Mouse (Mus musculus) spleen, adult 2 months (tissue): ENCODE results near the gene Creb3l1.

Experiments used
- CTCF ChIP-seq: fragments of 200-500 bp; IDR thresholded peaks from 2 replicates; pipeline ENCODE4 v1.5.1; 2011; ENCODE audit warnings: mild to moderate bottlenecking, inconsistent platforms; ENCODE audit not compliant: insufficient read depth, insufficient read length, insufficient replicate concordance; ENCODE audit errors: extremely low read depth
- POLR2A ChIP-seq: fragments of 200-500 bp; IDR thresholded peaks from 2 replicates; pipeline ENCODE4 v1.6.1; 2011; ENCODE audit warnings: low read depth, low read length, inconsistent platforms

- TF ChIP-seq POLR2A: no peak
- no peak for TF ChIP-seq CTCF
Observed at GRCm38 (mm10) chr2:92016981-92017380, 7.3 kb downstream of the Creb3l1 start.
